Comparison of ENCODE assay signal across 17 mouse cellular contexts in genomic region chr2:74285624-74286023, GRCm38 (mm10).
DNase-seq lines count a peak whose midpoint lies in the region; TF ChIP-seq lines count a peak whose summit lies in the region.
"Had no signal": no experiment of that assay in that cellular context is flagged by ENCODE, and none has a peak within 500 bp of the region (broad histone marks: within the 10 kb centered on the region; RNA-seq: fewer than 3 reads in every experiment).

No protein-coding gene starts in this region.

- no peak overlapping the region for H3K27ac ChIP-seq in CH12.LX (ENCODE audit: insufficient read depth, low read depth)

- H3K4me1 ChIP-seq in CH12.LX (ENCODE audit: control insufficient read depth in 1 of 2, insufficient read depth in 2 of 2), result peaks cover 6 to 25% of the 10 kb centered on the region in 2 experiments; a peak in 3 of 4 replicates

- no peak for TF ChIP-seq RAD21 in CH12.LX (IDR thresholded peaks at IDR 0.05; ENCODE audit: low read depth, low read length)

- DNase-seq in A20 (ENCODE audit: low read depth, low spot score) (peak; percentile 27), CH12.LX (ENCODE audit: extremely low read depth) (peak; percentile 33)
- no peak for DNase-seq in left cerebral cortex, postnatal 25 days (ENCODE audit: low spot score in 2 of 2)
- DNase-seq in urinary bladder, adult 2 months (ENCODE audit: low spot score), result no peak
- DNase-seq: adrenal gland, adult 2 months; adrenal gland, adult 8-10 months; adrenal gland, postnatal 10 days; adrenal gland, postnatal 14 days; adrenal gland, postnatal 25 days; adrenal gland, postnatal 36 days; B cell, adult 2 months; cerebellum, adult 11 months; cerebellum, adult 11-12 months; cerebellum, adult 18-20 months; cerebellum, adult 2 months; cerebellum, adult 8-10 months had no signal

- H3K4me2 ChIP-seq in CH12.LX (ENCODE audit: insufficient read depth, low read depth, poor library complexity, severe bottlenecking), result no peak overlapping the region

- dilution Hi-C loops in CH12.LX (cut with MboI; ENCODE audit: extremely low pct_ligation_motif_present, extremely low pct_unique_long_range_greater_than_20kb, low sequenced_read_pairs), result no loop called here

- in situ Hi-C loops in CH12.LX (cut with MboI; ENCODE audit: low pct_ligation_motif_present, low pct_unique_long_range_greater_than_20kb, low sequenced_read_pairs), result no loop called here

- H3K79me2 ChIP-seq in CH12.LX (replicated peaks; ENCODE audit: control insufficient read depth, extremely low read depth, insufficient read depth, poor library complexity, severe bottlenecking), result no peaks in the 10 kb centered on the region

- no peaks in the 10 kb centered on the region for H3K9me3 ChIP-seq in CH12.LX (replicated peaks; ENCODE audit: low read length)
- H3K9me3 ChIP-seq: G1E had no signal

- H3K4me3 ChIP-seq in CH12.LX (replicated peaks in 1 of 3; ENCODE audit: low read depth in 2 of 3, low read length in 2 of 3, poor library complexity in 1 of 3), result no peak overlapping the region

- no peaks in the 10 kb centered on the region for H3K36me3 ChIP-seq in CH12.LX (replicated peaks in 1 of 2; ENCODE audit: control insufficient read depth in 1 of 2, insufficient read depth in 1 of 2, low read length in 1 of 2)
- H3K36me3 ChIP-seq: G1E had no signal

- TF ChIP-seq CTCF in CH12.LX (conservative IDR thresholded peaks at IDR 0.05 in 1 of 2, IDR thresholded peaks at IDR 0.05 in 1 of 2; ENCODE audit: low read depth in 2 of 2, low read length in 2 of 2), result no peak

- TF ChIP-seq POLR2A in CH12.LX (IDR thresholded peaks at IDR 0.05; ENCODE audit: low read depth, low read length), result no peak

- intact Hi-C loops in left cerebral cortex, postnatal 25 days (cut with DNase I), result no loop called here

- TF ChIP-seq EP300 in CH12.LX (IDR thresholded peaks at IDR 0.05; ENCODE audit: low read length), result no peak

- H3K27me3 ChIP-seq in CH12.LX (replicated peaks), result no peaks in the 10 kb centered on the region

- no peak overlapping the region for H3K9ac ChIP-seq in CH12.LX (ENCODE audit: insufficient read depth, low read depth)

TF ChIP-seq in CH12.LX, 34 proteins besides CTCF, POLR2A, EP300 and RAD21:
- no peak for TF ChIP-seq ETS1 (conservative IDR thresholded peaks at IDR 0.05; ENCODE audit: low read depth, low read length)
- no peak for TF ChIP-seq NRF1 (IDR thresholded peaks at IDR 0.05; ENCODE audit: low read depth, low read length)
- TF ChIP-seq JUND (conservative IDR thresholded peaks at IDR 0.05; ENCODE audit: low read depth, low read length), result peak; percentile 81
- no peak for TF ChIP-seq ELF1 (IDR thresholded peaks at IDR 0.05; ENCODE audit: low read depth, low read length)
- TF ChIP-seq IRF4 (IDR thresholded peaks at IDR 0.05; ENCODE audit: low read depth, low read length), result peak; percentile 90
- TF ChIP-seq JUN (IDR thresholded peaks at IDR 0.05; ENCODE audit: insufficient read depth, low read depth, low read length), result peak; percentile 49; the same call in 1 of the 2 replicates

Comparison
In these comparisons a context has a peak if more than half of its experiments do, and no peak if none do; other contexts are left out.
1. DNase-seq: peak in A20 (single experiment) and CH12.LX (single experiment); none in left cerebral cortex, postnatal 25 days (0 of 2) and urinary bladder, adult 2 months (single experiment).